Mouse (Mus musculus) liver, embryonic 14.5 days (tissue): Measurements from ENCODE around the gene Tmc6.

Experiments used
- CTCF ChIP-seq: IDR thresholded peaks from 2 replicates; pipeline ENCODE4 v1.5.1; 2016; ENCODE audit warnings: antibody characterized with exemption, low read depth, control low read depth
- EP300 ChIP-seq: IDR thresholded peaks from 2 replicates; pipeline ENCODE4 v1.6.1; 2016; ENCODE audit warnings: antibody characterized with exemption, low read depth

- TF ChIP-seq CTCF (no peak), EP300 (no peak)
Measured at GRCm38 (mm10) chr11:117762246-117762645, 19.8 kb downstream of the Tmc6 start.
